Mouse (Mus musculus): ENCODE data around the gene Cyp4a14. TPM values are rescaled to one million over a fixed set of nuclear protein-coding genes. Genes with fewer than 3 reads are reported as not detected.
"Not testable (repeated sequence)": the region's sequence is repeated elsewhere in the genome, so short reads cannot be mapped to it uniquely, and the experiment has no call there.

Gene Cyp4a14
- not detected in 2 replicates for polyA plus RNA-seq (2014; fragmentation: Nextera tagmentation; extraction: Ambion mirVana)

DNA sequence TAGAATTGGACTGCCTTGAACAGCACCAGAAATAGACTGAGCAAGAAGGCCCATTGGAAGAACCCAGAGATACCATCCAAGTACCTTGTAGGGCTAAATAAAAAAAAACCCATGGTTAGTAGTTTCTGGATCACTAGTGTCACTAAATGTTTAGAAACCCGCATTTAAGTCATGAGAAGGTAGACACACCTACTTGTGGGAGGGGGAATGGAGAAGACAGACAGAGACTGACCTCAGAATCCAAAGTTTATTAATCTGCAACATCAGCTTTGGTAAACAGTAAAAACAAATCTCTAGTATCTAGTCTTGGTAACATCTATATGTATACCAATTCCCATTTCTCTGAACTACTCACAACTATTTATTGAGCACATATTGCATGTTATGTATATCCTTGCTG lies at the start of gene Cyp4a14:
Gene Cyp4a14, minus strand, starts transcription at position 142 of the 400 bp plus-strand sequence.
- 86% methylated on average over 1 of the region's 1 CpGs for WGBS
- Histone ChIP-seq H3K9me3 (replicated peaks; ENCODE audit: control insufficient read depth, low read length) (no peaks in the 10 kb centered on the region), H3K9ac (ENCODE audit: low read length) (no peak within 1 kb of the TSS), H3K4me3 (ENCODE audit: low read depth, low read length) (no peak within 1 kb of the TSS), H3K36me3 (ENCODE audit: control insufficient read depth, insufficient read depth, low read length) (no peaks in the 10 kb centered on the region), H3K27ac (ENCODE audit: low read depth, low read length) (no peak within 1 kb of the TSS), H3K4me2 (ENCODE audit: low read length) (no peak within 1 kb of the TSS), H3K4me1 (ENCODE audit: control insufficient read depth, insufficient read depth, low read length) (no peaks in the 10 kb centered on the region), H3K27me3 (replicated peaks; ENCODE audit: control insufficient read depth, insufficient read depth, low read length) (no peaks in the 10 kb centered on the region)
- DNase-seq (ENCODE audit: low spot score) (no peak), ATAC-seq (no peak)

DNA sequence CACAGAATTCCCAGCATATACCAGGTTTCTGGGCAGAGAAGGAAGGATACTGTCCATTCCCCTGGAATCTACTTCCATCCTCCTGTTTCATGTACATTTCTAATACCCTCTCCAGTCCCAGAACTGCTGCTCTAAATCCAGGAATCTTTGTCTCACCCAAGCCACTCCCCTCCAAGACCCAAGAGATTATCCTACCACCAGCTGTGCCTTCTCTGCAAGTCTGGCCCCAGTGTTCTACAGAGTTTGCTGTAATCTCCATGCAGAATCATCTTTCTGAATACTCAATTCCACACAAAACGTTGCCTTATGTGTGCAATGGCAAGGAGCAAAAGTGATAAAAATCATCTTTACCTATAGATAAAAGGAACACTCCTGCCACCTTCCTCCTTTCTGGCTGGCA lies 49.2 kb upstream of the Cyp4a14 start:
- H3K27ac ChIP-seq (ENCODE audit: low read depth, low read length), result no peak overlapping the region
- no peak for DNase-seq (ENCODE audit: low spot score)
- H3K9ac ChIP-seq (ENCODE audit: low read length), result no peak overlapping the region
- no peaks in the 10 kb centered on the region for H3K9me3 ChIP-seq (replicated peaks; ENCODE audit: control insufficient read depth, low read length)
- no peaks in the 10 kb centered on the region for H3K36me3 ChIP-seq (ENCODE audit: control insufficient read depth, insufficient read depth, low read length)
- no peaks in the 10 kb centered on the region for H3K27me3 ChIP-seq (replicated peaks; ENCODE audit: control insufficient read depth, insufficient read depth, low read length)
- H3K4me1 ChIP-seq (ENCODE audit: control insufficient read depth, insufficient read depth, low read length), result no peaks in the 10 kb centered on the region
- 40% methylated on average over 1 of the region's 1 CpGs for WGBS
- ATAC-seq, result no peak
- H3K4me3 ChIP-seq (ENCODE audit: low read depth, low read length), result no peak overlapping the region
- H3K4me2 ChIP-seq (ENCODE audit: low read length), result no peak overlapping the region

DNA sequence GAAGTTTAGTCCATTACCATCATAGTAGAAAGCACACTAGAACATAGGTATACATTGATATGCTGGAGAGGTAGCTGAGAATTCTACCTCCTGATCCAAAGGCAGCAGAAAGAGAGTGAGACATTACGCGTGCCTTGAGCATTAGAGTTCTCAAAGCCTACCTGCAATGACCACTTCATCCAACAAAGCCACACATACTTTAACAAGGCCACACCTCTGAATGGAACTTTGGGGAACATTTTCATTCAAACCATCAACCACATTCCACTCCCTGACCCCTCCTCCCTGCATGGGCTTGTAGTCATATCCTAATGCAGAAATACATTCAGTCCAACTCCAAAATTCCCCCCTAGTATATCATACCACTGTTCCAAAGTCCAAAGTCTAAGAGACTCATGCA lies 25.8 kb upstream of the Cyp4a14 start:
- no peak overlapping the region for H3K27ac ChIP-seq (ENCODE audit: low read depth, low read length)
- H3K27me3 ChIP-seq (replicated peaks; ENCODE audit: control insufficient read depth, insufficient read depth, low read length), result no peaks in the 10 kb centered on the region
- H3K9ac ChIP-seq (ENCODE audit: low read length), result no peak overlapping the region
- H3K36me3 ChIP-seq (ENCODE audit: control insufficient read depth, insufficient read depth, low read length), result no peaks in the 10 kb centered on the region
- WGBS, result 100% methylated on average over 2 of the region's 2 CpGs
- no peaks in the 10 kb centered on the region for H3K9me3 ChIP-seq (replicated peaks; ENCODE audit: control insufficient read depth, low read length)
- ATAC-seq (no peak), DNase-seq (ENCODE audit: low spot score) (no peak)
- no peaks in the 10 kb centered on the region for H3K4me1 ChIP-seq (ENCODE audit: control insufficient read depth, insufficient read depth, low read length)
- H3K4me3 ChIP-seq (ENCODE audit: low read depth, low read length), result no peak overlapping the region
- no peak overlapping the region for H3K4me2 ChIP-seq (ENCODE audit: low read length)

DNA sequence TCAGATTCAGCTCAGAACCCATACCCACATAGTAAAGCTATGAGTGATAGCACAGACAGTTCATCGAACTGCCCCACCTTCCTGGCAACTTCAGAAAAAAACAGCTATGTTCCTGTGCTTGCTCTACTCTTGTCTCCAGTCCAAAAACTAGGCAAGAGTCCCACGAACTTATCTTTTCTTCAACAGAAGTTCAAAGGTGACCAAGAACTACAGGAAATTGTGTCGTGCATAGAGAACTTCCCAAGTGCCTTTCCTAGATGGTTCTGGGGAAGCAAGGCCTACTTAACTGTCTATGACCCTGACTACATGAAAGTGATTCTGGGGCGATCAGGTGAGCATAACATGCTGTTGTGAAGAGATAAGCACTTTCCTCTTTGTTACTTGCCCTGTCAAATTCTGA lies 23.5 kb upstream of the Cyp4a14 start:
- 78% methylated on average over 4 of the region's 4 CpGs for WGBS
- no peak for DNase-seq (ENCODE audit: low spot score)
- H3K4me3 ChIP-seq (ENCODE audit: low read depth, low read length), result no peak overlapping the region

DNA sequence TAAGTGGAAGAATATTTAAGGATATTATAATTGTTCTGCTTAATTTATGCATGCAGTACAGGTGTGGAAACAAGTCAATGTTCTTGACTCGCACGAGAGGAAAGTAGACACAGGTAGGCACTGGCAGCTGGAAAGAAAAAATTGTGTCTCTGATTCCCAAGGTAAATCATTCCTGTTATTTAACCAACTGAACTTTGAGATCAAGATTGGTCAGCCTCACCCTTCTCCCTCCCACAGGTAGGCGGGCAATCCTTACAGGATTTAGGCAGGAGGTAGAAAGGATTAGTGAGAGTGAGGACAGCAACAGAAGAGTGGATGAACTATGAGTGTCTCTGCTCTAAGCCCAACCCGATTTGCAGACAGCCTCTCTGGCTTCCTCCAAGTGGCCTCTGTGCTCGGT lies 22.1 kb upstream of the Cyp4a14 start, which contains the start of gene Cyp4a10:
Gene Cyp4a10, plus strand, starts transcription at position 265 of the 400 bp plus-strand sequence.
- not testable (repeated sequence) for H3K9me3 ChIP-seq (replicated peaks; ENCODE audit: control insufficient read depth, low read length); H3K4me3 ChIP-seq (ENCODE audit: low read depth, low read length); H3K9ac ChIP-seq (ENCODE audit: low read length); ATAC-seq; H3K27me3 ChIP-seq (replicated peaks; ENCODE audit: control insufficient read depth, insufficient read depth, low read length); H3K36me3 ChIP-seq (ENCODE audit: control insufficient read depth, insufficient read depth, low read length); DNase-seq (ENCODE audit: low spot score); H3K4me1 ChIP-seq (ENCODE audit: control insufficient read depth, insufficient read depth, low read length); H3K4me2 ChIP-seq (ENCODE audit: low read length); H3K27ac ChIP-seq (ENCODE audit: low read depth, low read length)
- WGBS, result 79% methylated on average over 5 of the region's 5 CpGs

More for the DNA sequence above, 23.5 kb upstream of the Cyp4a14 start:
- no peaks in the 10 kb centered on the region for H3K36me3 ChIP-seq (ENCODE audit: control insufficient read depth, insufficient read depth, low read length)
- no peaks in the 10 kb centered on the region for H3K27me3 ChIP-seq (replicated peaks; ENCODE audit: control insufficient read depth, insufficient read depth, low read length)
- H3K4me2 ChIP-seq (ENCODE audit: low read length), result no peak overlapping the region
- no peak overlapping the region for H3K9ac ChIP-seq (ENCODE audit: low read length)
- ATAC-seq, result no peak
- H3K27ac ChIP-seq (ENCODE audit: low read depth, low read length), result no peak overlapping the region
- no peaks in the 10 kb centered on the region for H3K9me3 ChIP-seq (replicated peaks; ENCODE audit: control insufficient read depth, low read length)
- H3K4me1 ChIP-seq (ENCODE audit: control insufficient read depth, insufficient read depth, low read length), result no peaks in the 10 kb centered on the region

DNA sequence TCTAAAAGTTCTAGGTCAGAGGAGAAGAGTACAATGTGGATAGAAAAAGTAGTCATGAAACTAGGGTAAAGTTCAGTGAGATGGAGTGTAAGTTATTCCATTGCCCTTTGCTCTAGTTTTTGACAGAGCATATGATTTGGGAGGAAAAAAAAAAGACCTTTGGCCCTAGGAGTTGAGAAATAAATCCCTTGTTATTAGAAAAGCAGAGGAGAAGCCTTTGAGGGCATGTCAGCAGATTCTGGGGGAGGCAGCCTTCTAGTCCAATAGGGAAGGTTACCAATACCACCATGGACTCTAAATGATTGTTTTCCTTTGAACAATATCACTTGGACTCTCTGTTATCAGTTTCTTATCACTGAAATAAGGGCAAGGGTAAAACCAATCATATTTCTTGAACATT lies 18.0 kb upstream of the Cyp4a14 start:
- not testable (repeated sequence) for H3K27ac ChIP-seq (ENCODE audit: low read depth, low read length); H3K4me2 ChIP-seq (ENCODE audit: low read length); H3K9me3 ChIP-seq (replicated peaks; ENCODE audit: control insufficient read depth, low read length); H3K36me3 ChIP-seq (ENCODE audit: control insufficient read depth, insufficient read depth, low read length); H3K9ac ChIP-seq (ENCODE audit: low read length); H3K27me3 ChIP-seq (replicated peaks; ENCODE audit: control insufficient read depth, insufficient read depth, low read length); H3K4me3 ChIP-seq (ENCODE audit: low read depth, low read length); H3K4me1 ChIP-seq (ENCODE audit: control insufficient read depth, insufficient read depth, low read length); DNase-seq (ENCODE audit: low spot score); ATAC-seq

DNA sequence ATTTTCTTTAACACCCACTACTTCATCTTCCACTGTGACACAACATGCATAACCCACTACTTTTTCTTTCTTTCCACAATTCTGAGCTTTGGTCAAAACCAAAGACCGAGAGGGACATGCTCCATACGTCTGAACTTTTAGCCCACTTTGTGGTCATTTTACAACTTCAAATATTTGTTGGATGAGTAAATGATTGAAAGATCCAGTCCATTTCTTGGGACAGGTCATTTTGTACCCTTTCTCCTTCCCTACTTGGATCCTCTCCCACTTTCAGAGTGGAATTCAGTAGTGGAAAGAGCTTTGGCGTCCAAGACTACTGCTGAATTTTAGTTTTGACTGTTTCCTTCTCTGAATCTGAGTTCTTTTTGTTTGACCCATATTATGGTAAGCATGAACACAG lies 1.5 kb upstream of the Cyp4a14 start:
- no peak overlapping the region for H3K9ac ChIP-seq (ENCODE audit: low read length)
- ATAC-seq (no peak), DNase-seq (ENCODE audit: low spot score) (no peak)
- no peaks in the 10 kb centered on the region for H3K27me3 ChIP-seq (replicated peaks; ENCODE audit: control insufficient read depth, insufficient read depth, low read length)
- no peak overlapping the region for H3K27ac ChIP-seq (ENCODE audit: low read depth, low read length)
- H3K9me3 ChIP-seq (replicated peaks; ENCODE audit: control insufficient read depth, low read length), result no peaks in the 10 kb centered on the region
- no peaks in the 10 kb centered on the region for H3K4me1 ChIP-seq (ENCODE audit: control insufficient read depth, insufficient read depth, low read length)
- no peak overlapping the region for H3K4me3 ChIP-seq (ENCODE audit: low read depth, low read length)
- 88% methylated on average over 3 of the region's 3 CpGs for WGBS
- H3K4me2 ChIP-seq (ENCODE audit: low read length), result no peak overlapping the region
- H3K36me3 ChIP-seq (ENCODE audit: control insufficient read depth, insufficient read depth, low read length), result no peaks in the 10 kb centered on the region

DNA sequence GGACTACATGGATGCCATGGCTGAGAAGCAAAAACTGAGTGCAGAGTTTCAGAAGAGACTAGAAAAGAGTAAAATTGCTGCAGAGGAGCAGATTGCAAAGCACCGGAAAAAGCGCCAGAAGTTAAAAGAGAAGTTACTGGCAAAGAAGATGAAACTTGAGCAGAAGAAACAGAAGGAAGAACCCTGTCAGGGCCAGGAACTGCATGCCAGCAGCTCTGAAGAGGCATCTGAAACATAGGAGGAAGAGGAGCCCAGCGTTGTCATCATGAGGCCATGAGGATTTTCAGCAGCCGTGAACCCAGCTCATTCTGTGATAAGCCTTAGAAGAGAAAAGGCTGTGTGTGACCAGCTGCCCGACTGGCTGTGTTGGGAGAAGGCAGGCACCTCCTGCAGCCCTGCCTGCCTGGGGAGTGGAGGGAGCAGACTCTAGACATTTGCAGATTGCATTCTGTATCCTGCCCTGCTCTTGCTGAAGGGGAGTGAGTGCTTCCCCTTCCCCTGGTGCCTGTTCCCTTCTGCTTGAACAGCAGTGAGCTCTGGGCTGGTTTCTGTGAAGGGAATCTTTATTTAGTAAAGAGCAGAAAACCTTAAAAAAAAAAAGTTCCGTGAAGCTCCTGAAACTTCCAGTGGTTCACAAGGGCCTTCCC lies 14.8 kb downstream of the Cyp4a14 start:
- WGBS, result 73% methylated on average over 6 of the region's 6 CpGs

DNA sequence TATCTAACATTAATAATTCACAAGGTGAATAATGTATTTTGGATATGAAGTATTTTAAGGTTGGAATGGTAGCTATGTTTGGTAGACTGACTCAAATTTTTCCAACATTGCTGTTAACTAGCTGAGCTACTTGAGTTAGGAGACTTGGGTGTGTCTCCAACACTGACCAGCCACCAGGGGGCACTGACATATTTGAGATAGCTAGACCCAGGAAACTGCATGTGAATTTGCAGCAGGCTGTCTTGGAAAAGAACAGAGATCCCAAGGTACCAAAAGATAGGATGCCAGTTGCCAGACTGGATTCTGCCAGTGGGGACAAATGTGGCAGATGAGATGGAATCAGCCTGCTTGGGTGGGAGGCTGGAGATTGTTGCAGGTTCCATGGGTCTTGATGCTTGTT lies 19.9 kb downstream of the Cyp4a14 start:
- H3K4me2 ChIP-seq (ENCODE audit: low read length); H3K9ac ChIP-seq (ENCODE audit: low read length); H3K36me3 ChIP-seq (ENCODE audit: control insufficient read depth, insufficient read depth, low read length); H3K9me3 ChIP-seq (replicated peaks; ENCODE audit: control insufficient read depth, low read length); H3K4me1 ChIP-seq (ENCODE audit: control insufficient read depth, insufficient read depth, low read length); H3K27ac ChIP-seq (ENCODE audit: low read depth, low read length); H3K27me3 ChIP-seq (replicated peaks; ENCODE audit: control insufficient read depth, insufficient read depth, low read length); H3K4me3 ChIP-seq (ENCODE audit: low read depth, low read length); ATAC-seq: not testable (repeated sequence)
- peak; percentile 6 for DNase-seq (ENCODE audit: low spot score)

More for the DNA sequence above, 14.8 kb downstream of the Cyp4a14 start:
- DNase-seq (ENCODE audit: low spot score) (no peak), ATAC-seq (no peak)
- Histone ChIP-seq H3K27ac (ENCODE audit: low read depth, low read length) (no peak overlapping the region), H3K4me3 (ENCODE audit: low read depth, low read length) (no peak overlapping the region), H3K9me3 (replicated peaks; ENCODE audit: control insufficient read depth, low read length) (no peaks in the 10 kb centered on the region), H3K36me3 (ENCODE audit: control insufficient read depth, insufficient read depth, low read length) (no peaks in the 10 kb centered on the region), H3K27me3 (replicated peaks; ENCODE audit: control insufficient read depth, insufficient read depth, low read length) (no peaks in the 10 kb centered on the region), H3K4me2 (ENCODE audit: low read length) (no peak overlapping the region), H3K9ac (ENCODE audit: low read length) (no peak overlapping the region), H3K4me1 (ENCODE audit: control insufficient read depth, insufficient read depth, low read length) (no peaks in the 10 kb centered on the region)
